Mouse (Mus musculus) layer of hippocampus, postnatal 10 days (tissue): ENCODE measurements around the gene Zic1. TPM values are rescaled to one million over a fixed set of nuclear protein-coding genes. Genes with fewer than 3 reads are reported as not detected.

Source experiments
- DNase-seq, 2 experiments: peaks; one replicate each; pipeline ENCODE4 v3.0.0; 2021; ENCODE audit warnings: low spot score in 2 of 2
- long read RNA-seq: library from polyadenylated mRNA; stranded (forward); transcript quantifications from one replicate; pipeline ENCODE4 v2.0.0, GENCODE M21; 2023
- total RNA-seq, 2 experiments: library from RNA; stranded (reverse); gene quantifications; 2 replicates each; pipeline ENCODE4 v1.2.3; 2021

Zic1 gene
- total RNA-seq = 10 to 100 TPM; 16.7 to 25.1 TPM
- long read RNA-seq, partial matches to known transcripts = 1 of 3 reads
- long read RNA-seq, other reads (novel, unspliced or antisense) = 2 of 3 reads

DNA sequence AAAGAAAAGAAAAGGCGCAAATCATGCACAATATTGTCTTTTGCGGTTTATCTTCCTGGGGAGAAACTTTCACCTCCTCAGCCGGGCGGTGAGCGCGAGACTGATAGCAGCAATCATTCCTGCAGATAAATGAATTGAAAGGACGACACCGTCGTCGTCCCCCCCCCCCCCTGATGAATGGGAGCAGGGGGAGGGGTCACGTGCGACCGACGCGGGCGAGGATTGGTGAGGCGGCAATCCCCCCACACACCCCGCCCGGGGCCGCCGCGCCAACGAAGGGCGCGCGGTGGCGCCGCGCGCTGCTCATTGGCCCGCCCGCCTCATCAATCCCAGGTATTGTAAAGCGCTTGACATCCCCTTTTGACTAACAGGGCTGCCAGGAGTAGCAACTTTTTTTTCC lies at the start of gene Zic1:
Gene Zic1 (minus strand): TSS at position 147 of the 400 bp plus-strand sequence.
- peak; percentile 57 to 75 for DNase-seq

DNA sequence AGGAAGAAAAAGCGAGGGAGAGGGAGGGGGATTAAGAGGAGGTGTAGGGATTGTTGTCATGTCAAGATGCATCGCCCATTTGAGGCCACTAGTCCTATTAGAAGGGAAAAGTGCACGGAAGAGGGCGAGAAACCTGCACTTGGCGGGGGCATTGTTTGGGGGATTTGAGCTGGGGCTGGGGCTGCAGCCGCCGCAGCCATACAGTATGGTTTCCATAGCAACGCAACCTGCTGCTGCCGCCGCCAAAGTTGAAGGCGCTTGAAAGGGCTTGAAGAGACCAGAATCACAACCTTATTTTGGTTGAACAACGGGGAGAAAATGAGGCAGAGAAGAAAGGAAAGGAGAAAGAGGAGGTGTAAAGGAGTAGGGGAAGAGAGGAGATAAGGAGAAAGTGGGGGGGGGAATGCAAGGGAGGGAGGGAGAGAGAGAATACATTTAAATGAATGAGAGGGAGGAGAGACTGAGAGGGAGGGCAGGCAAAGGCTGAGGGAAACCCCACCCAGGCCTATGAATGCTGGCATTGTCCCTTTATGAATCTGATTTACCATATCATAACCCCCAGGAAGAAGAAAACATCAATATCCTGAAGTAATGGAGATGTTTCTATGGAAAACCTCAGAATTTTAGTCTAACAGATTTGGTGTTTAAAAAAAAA lies 48.5 kb upstream of the Zic1 start:
- DNase-seq = no peak

DNA sequence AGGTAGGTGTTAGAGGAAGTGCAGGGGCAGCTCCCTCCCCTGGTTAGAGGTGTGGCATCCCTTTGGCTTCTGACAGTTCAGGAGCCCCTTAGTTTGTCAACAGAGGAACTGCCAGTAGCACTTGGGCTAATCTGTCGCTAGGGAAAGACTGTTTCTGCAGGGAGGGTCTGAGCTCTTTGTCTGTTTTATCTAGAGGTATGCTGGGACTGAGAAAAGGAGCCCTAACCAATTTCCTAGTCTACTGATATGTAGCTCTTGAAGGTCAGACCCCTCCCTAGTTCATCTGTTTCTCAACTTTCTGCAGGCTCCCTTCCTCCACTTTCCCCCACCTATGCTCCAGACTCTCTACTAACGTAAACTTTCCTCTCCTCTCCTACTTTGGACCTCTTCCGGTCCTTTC lies 44.2 kb upstream of the Zic1 start:
- DNase-seq = no peak

DNA sequence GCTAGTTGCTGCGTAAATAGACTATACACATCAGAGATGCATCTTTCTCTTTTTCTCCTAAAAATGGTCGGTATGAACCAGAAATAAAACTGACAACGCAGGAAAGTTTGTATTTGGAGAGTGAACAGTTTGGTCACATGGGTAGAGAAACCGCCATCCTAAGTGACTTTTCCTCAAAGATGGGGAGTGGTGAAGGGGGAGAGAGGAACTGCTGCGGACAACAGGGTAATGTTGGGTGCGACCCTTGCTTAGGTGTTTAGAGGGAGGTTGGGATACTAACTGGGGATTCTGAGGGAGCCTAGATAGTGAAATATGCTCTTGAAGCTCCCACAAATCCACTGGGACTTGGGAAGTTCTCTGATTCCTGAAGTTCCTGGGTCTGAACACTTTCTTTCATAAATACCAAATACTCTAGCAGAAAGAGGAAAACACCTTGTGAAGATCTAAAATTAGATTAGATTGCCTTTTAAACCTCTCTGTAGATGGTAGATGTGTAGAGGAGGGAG lies 40.7 kb upstream of the Zic1 start:
- DNase-seq = no peak

DNA sequence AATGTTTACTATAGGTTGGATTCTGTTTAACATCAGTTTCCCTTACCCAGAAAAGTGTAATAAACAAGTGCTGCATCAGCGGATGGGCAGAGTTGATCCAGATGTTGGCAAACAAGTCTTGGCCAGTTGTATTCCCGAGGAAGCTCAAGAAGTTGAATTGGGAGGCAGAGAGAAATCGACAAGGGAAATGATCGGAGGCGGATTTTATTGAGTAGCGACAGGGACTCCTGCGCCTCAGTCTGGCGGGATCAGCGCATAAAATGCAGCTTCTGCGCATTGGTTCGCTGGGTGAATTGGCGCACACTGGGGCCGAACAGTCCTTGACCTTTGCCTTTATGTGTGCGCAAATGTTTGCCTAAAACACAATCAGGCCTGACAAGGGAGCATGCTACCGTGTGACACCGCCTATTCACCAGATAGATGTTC lies 40.2 kb upstream of the Zic1 start:
- DNase-seq = no peak

DNA sequence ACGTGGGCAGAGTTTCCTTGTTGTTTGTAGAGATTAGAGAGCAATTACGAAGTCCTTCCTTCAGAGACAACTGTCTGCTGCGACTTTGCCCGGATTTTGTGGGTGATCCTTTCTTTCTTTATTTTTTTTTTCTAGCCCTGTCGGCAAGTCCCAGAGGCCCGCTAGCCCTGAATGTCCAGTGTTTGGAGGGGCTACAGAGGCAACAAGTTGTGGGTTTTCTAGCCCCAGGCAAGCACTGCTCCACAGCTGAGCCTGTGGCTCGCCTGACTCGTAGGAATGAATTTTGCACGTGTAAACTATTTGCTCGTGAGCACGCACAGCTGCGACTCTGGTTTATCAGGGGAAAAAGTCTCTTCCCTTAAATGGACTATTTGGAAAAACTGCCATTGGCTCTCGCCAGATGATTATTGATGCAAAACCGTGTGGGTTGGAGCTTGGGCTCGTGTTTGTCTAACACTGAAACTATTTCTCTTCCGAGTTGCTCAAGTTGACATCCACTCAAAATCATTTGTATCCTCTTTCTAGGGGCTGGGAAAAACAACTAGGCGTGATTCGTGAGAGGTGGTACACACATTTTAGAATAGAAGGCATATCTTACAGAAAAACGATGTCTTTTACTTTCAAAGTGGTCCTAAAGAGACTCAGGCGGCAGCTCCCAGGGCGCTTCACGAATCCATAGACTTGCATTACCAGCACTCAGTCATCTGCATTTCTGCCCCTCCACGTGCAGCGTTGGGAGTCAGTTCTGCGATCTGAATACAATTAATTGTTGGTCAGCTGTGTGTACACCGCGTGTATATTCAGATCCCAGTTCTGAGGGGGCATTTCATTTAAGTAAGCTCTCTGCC lies 39.5 kb upstream of the Zic1 start:
- DNase-seq = peak in 1 of 2 experiments; percentile 27

DNA sequence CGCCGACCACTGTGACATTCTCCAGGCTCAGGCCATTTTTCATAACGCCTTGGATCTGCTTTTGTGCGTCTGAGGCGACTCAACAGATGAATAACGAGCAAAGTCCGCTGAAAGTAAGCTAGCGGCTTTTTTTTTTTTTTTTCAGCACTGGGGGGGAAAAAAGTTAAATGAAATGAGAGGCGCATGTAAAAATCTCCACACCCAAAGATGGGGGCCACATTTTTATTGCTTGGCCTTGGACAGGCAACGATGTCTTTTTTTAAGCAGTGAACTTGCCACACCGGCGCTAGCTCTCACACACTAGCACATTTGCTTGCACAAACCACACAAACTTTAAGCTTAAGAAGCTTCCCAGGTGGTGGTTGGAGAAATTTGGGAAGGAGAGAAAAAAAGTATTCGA lies 38.6 kb upstream of the Zic1 start:
- DNase-seq = no peak

DNA sequence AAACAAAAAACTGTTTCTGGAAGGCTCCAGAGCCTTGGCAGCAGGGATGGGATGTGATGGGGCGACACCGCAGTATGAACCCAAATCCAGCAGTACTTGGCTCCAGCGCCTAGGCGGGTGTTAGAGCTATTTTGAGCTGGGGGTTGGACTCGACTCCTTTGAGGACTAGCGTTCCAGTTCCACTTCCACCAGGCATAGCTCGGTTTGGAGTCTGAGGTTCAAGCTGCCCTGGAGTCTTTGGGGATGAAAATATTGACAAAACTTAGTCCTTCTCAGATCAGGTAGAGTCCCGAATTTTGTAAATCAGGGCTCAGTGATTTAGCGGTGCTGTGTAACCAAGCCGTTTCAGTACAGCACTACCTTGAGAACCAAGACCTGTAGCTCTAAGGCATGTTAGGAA lies 35.9 kb upstream of the Zic1 start:
- no peak for DNase-seq

DNA sequence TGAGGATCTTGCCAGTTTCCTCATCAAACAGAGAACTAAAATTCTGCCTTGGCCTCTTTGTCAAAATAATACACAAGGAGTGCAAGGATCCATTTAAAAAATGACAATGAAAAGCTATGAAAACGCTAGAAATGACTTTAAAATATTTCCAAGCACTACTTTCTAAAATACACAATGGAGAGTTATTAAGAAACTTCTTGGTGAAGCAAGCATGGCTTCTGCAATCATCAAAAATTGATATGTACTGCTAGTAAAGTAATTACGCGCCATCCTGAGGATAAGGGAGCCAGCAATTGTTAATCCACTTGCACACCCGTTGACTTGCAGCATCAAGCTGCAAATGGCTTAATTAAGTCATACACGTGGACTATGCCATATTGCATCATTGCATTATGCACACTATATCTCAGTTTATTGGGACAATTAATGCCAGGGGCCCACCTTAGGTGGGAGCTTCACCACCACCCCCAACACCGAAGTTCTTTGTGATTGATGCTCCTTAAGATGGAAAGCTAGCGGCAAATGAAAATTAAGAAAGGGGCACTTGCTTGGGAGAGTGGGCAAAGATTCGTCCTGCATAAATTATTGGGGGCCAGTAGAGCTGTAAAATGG lies 35.0 kb upstream of the Zic1 start:
- DNase-seq = no peak

DNA sequence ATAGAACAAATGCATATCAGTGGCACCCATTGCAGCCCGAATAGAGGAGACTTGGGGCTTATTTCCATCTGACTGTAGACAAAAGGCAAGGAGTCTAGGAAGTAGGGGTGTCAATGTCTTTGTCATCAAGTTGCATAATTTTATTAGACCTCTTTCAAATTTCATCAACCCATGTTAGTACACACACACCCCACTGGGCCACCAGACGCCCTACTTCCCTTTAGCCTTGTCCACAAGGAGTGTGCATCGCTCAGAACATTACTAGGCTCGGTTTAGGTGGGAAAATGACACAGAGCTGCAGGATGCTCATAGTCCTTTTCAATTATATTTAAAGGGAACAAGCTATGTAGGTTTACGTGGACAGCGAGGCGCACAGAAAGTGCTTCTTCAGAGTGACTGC lies 34.4 kb upstream of the Zic1 start:
- DNase-seq = no peak

DNA sequence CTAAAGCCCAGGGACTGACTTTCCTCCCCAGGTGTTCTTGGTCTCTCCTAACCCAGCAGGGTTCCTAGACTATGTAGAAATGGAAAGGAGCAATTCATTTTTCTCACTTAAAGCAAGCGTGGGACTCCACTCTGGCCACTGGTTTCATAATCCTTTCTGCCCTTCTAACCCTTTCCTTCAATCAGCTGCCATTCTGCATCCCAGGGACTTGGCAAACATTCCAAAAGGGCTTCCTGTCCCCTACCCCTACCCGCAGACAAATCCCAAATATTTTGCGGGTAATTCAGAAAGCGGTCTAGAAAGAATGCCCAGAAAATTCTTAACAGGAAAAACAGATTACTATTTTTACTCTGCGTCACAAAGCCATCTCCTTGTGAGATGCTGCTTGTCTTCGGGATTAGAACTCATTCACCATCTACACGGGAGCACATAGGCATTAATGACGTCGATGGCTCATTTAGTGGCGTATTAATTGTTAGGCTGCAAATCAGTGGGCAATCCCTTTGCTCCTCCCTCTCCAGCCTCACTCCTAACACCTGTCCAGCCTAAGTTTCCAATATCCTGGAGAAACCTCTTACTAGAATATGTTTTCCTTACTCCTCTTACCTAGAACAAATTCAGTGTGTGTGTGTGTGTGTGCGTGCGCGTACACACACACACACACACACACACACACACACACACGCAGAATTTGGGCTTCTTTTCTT lies 29.6 kb upstream of the Zic1 start:
- DNase-seq = no peak

DNA sequence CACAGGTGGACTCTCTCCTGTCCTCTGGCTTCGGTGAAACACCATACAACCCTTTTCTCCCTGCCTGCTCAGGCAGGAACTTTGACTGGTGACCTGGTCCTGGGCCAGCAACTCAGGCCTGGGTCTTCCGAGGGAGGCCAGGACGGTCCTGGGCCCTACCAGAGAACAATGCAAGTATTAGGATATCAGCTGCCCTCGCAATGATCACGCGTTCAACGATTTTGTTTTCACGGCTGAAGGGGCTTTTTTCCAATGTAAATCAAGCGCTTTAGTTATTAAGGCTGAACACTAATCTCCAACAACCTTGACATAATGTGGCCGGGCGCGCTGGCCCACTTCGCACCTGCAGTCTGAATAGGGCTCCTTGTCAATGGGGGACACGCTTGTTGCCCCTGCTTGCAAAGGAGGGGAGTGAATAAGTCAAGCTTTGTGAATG lies 28.6 kb upstream of the Zic1 start:
- no peak for DNase-seq

DNA sequence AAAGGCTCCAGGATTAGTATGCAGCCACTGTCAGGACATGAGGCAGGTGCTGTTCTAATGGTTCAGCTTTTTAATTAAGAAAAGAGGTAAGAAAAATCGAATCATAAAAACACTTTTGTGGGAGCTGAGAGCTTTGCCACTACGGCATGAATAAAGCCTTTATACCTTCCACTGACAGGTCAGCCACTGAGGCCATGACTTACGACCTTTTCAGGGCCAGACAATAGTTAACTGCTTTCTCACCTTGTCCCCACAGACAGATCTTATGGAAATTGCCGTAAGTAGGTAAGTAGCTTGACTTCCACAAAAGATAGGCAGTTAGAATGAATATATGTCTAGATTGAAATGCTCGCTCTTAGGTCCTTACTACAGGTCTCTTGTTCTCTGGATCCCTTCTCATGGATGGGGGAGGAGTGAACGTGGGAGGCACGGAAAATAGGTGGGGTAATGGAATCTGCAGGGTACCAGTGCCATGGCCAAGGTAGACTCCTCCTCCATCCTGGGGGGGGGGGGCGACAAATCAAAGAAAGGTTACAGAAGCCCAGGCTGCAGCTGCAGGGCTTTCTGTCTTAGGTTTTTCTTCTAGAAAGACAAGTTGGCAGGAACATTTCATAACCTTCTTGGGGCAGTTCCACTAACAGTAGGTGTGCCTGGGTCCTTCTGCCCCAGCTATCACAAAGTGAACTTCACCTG lies 27.9 kb upstream of the Zic1 start:
- no peak for DNase-seq

DNA sequence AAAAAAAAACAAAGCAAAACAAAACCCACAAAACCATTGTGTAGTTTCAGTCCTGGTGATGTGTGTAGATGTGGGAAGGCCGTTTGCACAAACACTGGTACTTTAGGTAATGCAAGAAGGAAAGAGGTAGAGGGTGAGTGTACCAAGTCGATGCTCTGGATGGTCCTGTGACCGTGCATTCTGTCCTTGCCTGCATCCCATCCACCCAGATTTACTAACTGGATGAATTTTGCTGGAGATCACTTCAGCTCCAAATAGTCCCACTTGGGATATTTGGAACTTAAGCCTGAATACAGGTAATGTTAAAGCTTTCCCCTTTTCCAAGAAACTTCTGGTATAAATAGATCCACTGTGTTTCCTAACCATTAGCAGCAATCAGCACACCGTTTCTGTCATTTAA lies 22.6 kb upstream of the Zic1 start:
- no peak for DNase-seq

DNA sequence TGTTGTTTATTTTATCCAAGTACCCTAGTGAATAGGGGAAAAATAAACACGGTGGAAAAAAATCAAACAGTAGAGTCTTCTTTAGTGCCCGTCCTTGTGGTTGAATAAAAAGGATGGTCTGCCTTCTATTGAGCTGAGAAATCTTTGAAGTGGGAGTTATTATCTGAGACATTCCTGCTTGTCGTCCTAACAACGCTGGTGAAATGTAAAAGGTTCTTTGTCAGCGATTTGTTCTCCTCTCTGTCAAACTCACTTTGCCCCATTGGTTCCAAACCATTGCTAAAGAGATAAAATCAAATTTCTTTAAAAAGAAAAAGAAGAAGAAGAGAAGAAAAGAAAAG lies 22.1 kb upstream of the Zic1 start:
- DNase-seq = no peak

DNA sequence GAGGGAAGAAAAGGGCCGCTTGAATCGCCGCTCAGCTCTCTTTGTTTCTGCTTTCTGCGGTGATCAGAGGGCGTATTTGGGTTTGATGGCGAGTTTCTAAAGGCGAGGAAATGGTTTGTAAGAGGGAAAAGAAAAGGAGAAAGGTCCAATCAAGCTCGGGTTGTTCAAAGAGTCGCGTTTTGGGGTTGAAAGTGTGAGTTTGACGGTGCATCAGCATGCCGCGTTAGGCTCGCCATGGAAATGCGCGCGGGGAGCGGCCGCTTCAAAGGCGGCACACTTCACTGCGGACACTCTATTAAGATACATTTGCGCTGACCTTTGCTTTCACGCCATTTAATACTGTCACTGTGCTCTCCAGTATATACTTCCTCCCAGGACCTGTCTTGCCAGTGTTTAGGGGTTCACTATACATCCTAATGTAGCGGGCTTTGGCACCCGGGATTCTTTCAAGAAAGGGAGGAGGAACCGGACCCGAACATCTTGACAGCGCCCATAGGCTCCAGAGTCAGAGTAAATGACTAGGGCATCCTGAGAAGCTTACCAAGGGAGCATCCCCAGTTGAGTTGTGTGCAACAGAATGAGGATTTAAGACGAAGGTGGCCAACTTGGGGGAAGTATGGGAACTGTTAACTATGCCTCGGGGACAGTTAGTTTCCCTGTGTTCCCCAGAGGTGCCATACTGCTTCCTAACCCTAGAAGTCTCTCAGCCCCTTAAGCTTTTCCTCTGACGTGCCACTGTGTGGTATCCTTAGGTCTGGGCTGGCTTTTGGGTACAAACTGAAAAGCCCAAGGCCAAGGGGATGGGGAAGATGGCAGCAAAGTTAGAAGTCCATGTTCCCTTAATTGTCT lies 21.5 kb upstream of the Zic1 start:
- DNase-seq = no peak

DNA sequence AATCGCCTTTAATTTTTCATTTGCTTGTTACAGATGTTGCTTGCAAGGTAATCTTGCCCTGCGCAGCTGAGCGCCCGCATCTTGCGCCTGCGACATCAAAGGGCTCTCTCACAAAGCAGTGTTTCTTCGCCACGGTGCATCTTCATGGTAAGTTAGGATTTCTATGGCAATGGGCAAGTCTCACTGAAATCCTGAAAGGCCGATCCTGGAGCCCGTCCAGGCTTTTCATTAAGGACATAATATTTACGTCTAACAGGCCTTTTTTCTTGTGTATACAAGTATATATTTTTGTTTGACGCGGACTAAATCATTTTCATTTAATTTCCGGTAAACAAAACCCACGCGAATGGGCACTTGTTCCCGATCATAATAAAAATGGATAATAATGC lies 20.9 kb upstream of the Zic1 start:
- no peak for DNase-seq

DNA sequence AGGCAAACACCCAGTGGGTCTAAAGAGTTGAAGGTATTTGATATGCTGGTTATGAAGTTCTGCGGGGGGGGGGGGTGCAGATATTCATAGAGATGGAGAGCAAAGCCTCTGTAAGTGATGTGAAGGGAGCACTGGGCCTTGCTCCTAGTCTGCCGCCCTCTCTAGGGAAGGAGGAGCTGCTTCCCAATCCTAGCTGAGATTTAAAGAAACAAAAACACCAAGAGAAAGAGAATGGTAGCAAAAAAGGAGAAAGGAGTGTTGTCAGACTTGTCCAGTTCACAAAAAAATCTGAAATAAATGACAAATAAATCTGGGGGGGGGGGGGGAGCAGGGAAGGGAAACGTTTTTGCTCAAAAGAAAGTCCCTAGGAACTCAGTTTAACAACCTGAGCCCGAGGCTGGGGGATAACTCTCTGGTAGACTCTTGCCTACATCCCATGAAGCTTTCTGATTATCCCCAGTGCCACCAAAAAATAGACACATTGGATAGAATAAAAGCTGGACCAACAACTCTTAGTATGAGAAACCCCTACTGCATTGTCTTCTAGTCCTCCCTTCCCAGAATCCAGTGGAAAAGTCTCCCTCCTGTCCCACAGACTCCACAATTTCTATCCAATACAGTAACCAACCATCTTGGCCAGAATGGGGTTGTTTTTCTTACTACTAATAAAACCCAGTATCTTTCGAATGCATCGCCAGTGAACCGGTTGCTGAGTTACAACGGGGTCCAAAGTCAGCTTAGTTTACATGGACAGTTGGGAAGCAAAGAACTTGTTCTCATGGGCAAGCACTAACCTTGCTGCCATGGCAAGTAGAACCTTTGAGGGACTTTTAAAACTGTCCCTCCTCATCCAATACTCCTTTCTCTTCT lies 20.2 kb upstream of the Zic1 start:
- DNase-seq = no peak
